Mouse (Mus musculus): ENCODE measurements around the gene Ifnar1.

DNA sequence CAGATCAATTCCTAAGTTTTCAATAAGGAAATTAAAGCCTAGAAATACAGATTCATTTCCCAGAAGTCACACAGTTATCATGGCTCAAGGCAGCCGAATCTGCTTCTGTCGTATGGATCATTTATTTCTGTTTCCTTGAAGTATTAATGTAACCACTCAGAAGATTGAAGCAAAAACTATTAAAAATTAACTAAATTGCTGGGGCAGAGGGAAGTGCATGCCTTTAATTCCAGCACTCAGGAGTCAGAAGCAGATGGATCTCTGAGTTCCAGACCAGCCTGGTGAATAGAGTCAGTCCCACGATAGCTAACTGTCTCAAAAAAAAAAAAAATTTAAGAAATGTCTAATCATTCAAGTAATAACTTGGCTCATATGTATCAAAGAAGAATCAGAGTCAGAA is 6.4 kb downstream of the Ifnar1 start:
- TF ChIP-seq CTCF (IDR thresholded peaks at IDR 0.05; ENCODE audit: extremely low read depth, insufficient read depth, low read length): no peak
- no peak for TF ChIP-seq POLR2A (IDR thresholded peaks at IDR 0.05; ENCODE audit: extremely low read depth, insufficient read depth, low read length)

Measured in cortical plate, adult 2 months (tissue).